Mouse (Mus musculus) limb, embryonic 15.5 days (tissue): ENCODE measurements around the gene Tpi1. TPM values are rescaled to one million over a fixed set of nuclear protein-coding genes. Genes with fewer than 3 reads are reported as not detected.
A peak's percentile ranks its signal among the peaks of the same experiment; 100 is the strongest.
"Not testable (repeated sequence)": the region's sequence is repeated elsewhere in the genome, so short reads cannot be mapped to it uniquely, and the experiment has no call there.

Experiments
- ATAC-seq: fragments of 200-750 bp; cut with Nextera tagmentation; 2 replicates; pipeline ENCODE4 v1.8.0; 2017; ENCODE audit warnings: low read depth, moderate TSS enrichment; ENCODE audit not compliant: insufficient number of reproducible peaks, low FRiP score, low TSS enrichment
- H3K27ac ChIP-seq: fragments of 300-500 bp; sonication (generic); 2 replicates; pipeline ENCODE4 v1.5.1; 2015; ENCODE audit warnings: moderate library complexity, mild to moderate bottlenecking, inconsistent platforms
- H3K27me3 ChIP-seq: fragments of 300-500 bp; sonication (generic); 2 replicates; pipeline ENCODE4 v1.6.1; 2015; ENCODE audit warnings: inconsistent platforms
- H3K36me3 ChIP-seq: fragments of 300-500 bp; sonication (generic); 2 replicates; pipeline ENCODE4 v1.6.1; 2015; ENCODE audit warnings: inconsistent platforms
- H3K4me1 ChIP-seq: fragments of 300-500 bp; sonication (generic); 2 replicates; pipeline ENCODE4 v1.6.1; 2015; ENCODE audit warnings: inconsistent platforms
- H3K4me2 ChIP-seq: fragments of 300-500 bp; sonication (generic); 2 replicates; pipeline ENCODE4 v1.6.1; 2015; ENCODE audit warnings: mild to moderate bottlenecking, inconsistent platforms
- H3K4me3 ChIP-seq: fragments of 300-500 bp; sonication (generic); 2 replicates; pipeline ENCODE4 v1.5.1; 2015; ENCODE audit warnings: mild to moderate bottlenecking, inconsistent platforms
- H3K9ac ChIP-seq: fragments of 300-500 bp; sonication (generic); 2 replicates; pipeline ENCODE4 v1.6.1; 2015; ENCODE audit warnings: inconsistent platforms
- H3K9me3 ChIP-seq: fragments of 300-500 bp; sonication (generic); 2 replicates; pipeline ENCODE4 v1.6.1; 2016; ENCODE audit warnings: inconsistent platforms
- WGBS: fragments of 180-500 bp; shearing (Covaris S2); methylation state at CpG from one replicate; pipeline ENCODE4 v1.1.7; 2015; 5-methylcytosine and 5-hydroxymethylcytosine counted together
- polyA plus RNA-seq: library from polyadenylated mRNA; unstranded; fragments of >200 nt; fragmentation: Nextera tagmentation; extraction: Ambion mirVana; gene quantifications from 2 replicates; pipeline ENCODE4 v1.2.1, GENCODE M21; 2015

Gene Tpi1
- polyA plus RNA-seq, 1 experiment from 2014 or later, result 940 TPM

- WGBS, result 69% methylated on average over 7 of the region's 7 CpGs
- peaks cover 41% of the 10 kb centered on the region for H3K4me1 ChIP-seq
- ATAC-seq, result no peak
- H3K4me2 ChIP-seq, result peak overlapping the region; percentile 70
- peaks cover 15% of the 10 kb centered on the region for H3K36me3 ChIP-seq
- H3K9ac ChIP-seq, result no peak overlapping the region
- peak overlapping the region; percentile 51 for H3K4me3 ChIP-seq
- no peaks in the 10 kb centered on the region for H3K9me3 ChIP-seq
- H3K27ac ChIP-seq, result peak overlapping the region; percentile 94
- H3K27me3 ChIP-seq, result no peaks in the 10 kb centered on the region
Measured at GRCm38 (mm10) chr6:124806446-124807140, 7.5 kb downstream of the Tpi1 start.

DNA sequence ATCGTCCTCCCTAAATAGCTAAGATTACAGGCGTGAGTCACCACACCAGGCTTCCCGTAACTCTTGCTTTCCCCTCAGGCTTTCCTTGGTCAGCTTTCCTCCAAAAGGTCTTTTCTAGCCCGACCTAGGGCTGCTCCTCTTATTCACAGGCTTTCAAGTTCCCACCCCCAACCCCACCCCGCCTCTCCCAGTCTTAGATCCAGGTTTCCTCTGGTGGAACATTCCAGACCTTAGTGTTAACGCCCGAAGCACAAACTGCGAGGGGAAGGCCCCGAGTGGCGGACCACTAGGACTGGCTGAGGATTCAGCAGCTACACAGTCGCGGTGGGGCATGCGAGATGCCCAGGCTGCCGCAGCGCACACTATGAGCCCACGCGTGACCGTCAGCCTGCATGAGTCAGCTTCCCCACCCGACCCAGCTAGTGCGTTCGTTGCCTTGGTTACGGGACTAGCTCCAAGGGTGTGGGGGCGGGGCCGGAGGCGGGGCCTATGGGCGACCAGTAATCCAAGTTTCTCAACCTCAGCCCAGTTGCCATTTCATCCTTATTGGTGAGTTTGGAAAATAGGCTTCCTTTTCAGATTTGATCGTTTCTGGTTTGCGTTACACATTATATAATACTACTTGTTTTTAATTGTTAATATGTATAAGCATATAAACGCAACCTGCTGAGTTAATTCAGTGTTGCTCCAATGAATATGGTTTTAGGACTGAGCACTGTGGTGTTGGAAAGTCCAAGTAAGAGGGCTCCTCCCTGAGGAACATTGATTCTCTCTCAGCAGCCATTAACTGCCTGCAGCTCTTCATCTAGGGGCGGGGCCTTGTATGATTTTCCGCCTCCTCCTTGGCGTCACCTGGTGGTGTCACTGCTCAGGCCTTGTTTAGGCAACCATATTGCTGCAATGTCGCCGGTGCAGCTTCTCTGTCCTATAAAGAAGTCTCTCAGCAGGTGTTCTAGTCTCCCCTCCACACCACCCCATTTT lies 8.5 kb downstream of the Tpi1 start:
- peak; percentile 81 for ATAC-seq
- peak overlapping the region; percentile 51 for H3K4me3 ChIP-seq
- H3K36me3 ChIP-seq, result peaks cover 7% of the 10 kb centered on the region
- H3K27ac ChIP-seq, result peak overlapping the region; percentile 94
- 0 out of 2 replicates have a peak overlapping the region, but pooled peaks have one; percentile 35 for H3K9ac ChIP-seq
- H3K9me3 ChIP-seq, result no peaks in the 10 kb centered on the region
- H3K4me1 ChIP-seq, result peaks cover 37% of the 10 kb centered on the region
- H3K27me3 ChIP-seq, result no peaks in the 10 kb centered on the region
- H3K4me2 ChIP-seq, result peak overlapping the region; percentile 70
- WGBS, result 2% methylated on average over 34 of the region's 34 CpGs

GRCm38 (mm10) chr6:124804341-124804740 lies 9.8 kb downstream of the Tpi1 start:
- WGBS, result 77% methylated on average over 3 of the region's 3 CpGs
- H3K27ac ChIP-seq, result no peak overlapping the region

DNA sequence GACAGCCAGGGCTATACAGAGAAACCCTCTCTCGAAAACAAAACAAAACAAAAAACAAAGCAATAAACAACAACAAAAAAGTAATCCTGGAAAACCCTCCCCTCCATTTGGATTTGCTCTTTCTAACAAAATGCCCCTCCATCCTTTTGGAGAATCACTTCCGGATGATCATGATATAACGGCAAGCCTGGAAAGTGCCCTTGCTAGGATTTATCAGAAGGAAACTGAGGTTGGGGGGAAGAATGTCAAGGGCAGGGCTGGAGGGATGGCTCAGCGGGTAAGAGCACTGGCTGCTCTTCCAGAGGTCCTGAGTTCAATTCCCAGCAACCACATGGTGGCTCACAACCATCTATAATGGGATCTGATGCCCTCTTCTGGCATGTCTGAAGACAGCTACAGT lies 10.4 kb downstream of the Tpi1 start:
- ATAC-seq, result not testable (repeated sequence)
- WGBS, result 93% methylated on average over 4 of the region's 4 CpGs

More at GRCm38 (mm10) chr6:124804341-124804740, 9.8 kb downstream of the Tpi1 start:
- ATAC-seq, result no peak
- Histone ChIP-seq H3K9ac (no peak overlapping the region), H3K4me2 (no peak overlapping the region), H3K4me3 (no peak overlapping the region), H3K27me3 (no peaks in the 10 kb centered on the region), H3K9me3 (no peaks in the 10 kb centered on the region), H3K4me1 (peaks cover 27% of the 10 kb centered on the region), H3K36me3 (no peaks in the 10 kb centered on the region)

GRCm38 (mm10) chr6:124803061-124803460 lies 11.0 kb downstream of the Tpi1 start:
- Histone ChIP-seq H3K9me3 (no peaks in the 10 kb centered on the region), H3K27ac (no peak overlapping the region), H3K4me2 (no peak overlapping the region), H3K4me3 (no peak overlapping the region), H3K36me3 (no peaks in the 10 kb centered on the region), H3K27me3 (no peaks in the 10 kb centered on the region), H3K4me1 (peaks cover 18% of the 10 kb centered on the region), H3K9ac (no peak overlapping the region)
- 75% methylated on average over 3 of the region's 3 CpGs for WGBS
- ATAC-seq, result no peak

More for the DNA sequence above, 10.4 kb downstream of the Tpi1 start:
- not testable (repeated sequence) for H3K4me2 ChIP-seq, H3K27me3 ChIP-seq, H3K9ac ChIP-seq, H3K27ac ChIP-seq, H3K9me3 ChIP-seq, H3K36me3 ChIP-seq, H3K4me3 ChIP-seq
- peaks cover 21% of the 10 kb centered on the region for H3K4me1 ChIP-seq

- H3K4me2 ChIP-seq, H3K4me3 ChIP-seq, H3K9ac ChIP-seq: not testable (repeated sequence)
Measured at GRCm38 (mm10) chr6:124802400-124802799, 11.7 kb downstream of the Tpi1 start.

DNA sequence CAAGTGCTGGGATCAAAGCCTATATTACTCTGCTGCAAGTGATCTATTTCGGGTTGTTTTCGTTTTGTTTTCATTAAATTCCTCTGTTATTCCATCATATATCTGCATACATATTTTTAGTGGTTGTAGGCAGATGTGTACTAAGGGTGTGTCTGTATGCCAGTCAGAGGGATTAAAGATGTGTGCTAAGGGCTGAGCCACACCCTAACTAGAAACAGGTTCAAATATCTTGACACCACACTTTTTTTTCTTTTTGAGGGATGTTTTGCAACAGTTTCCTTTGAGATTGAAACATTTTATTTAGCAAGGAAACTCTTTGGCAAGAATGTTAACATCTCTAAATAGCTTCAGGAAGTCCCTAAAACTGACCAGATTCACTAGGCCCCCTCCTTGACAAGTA lies 17.9 kb downstream of the Tpi1 start:
- Histone ChIP-seq H3K9me3 (no peaks in the 10 kb centered on the region), H3K27ac (no peak overlapping the region), H3K9ac (no peak overlapping the region), H3K4me3 (no peak overlapping the region), H3K4me2 (no peak overlapping the region), H3K27me3 (no peaks in the 10 kb centered on the region), H3K4me1 (no peaks in the 10 kb centered on the region), H3K36me3 (no peaks in the 10 kb centered on the region)
- no peak for ATAC-seq
- WGBS, result 71% methylated on average over 2 of the region's 2 CpGs

More at GRCm38 (mm10) chr6:124802400-124802799, 11.7 kb downstream of the Tpi1 start:
- H3K27ac ChIP-seq, H3K9me3 ChIP-seq, H3K27me3 ChIP-seq, H3K36me3 ChIP-seq, ATAC-seq: not testable (repeated sequence)
- peaks cover 17% of the 10 kb centered on the region for H3K4me1 ChIP-seq
- WGBS, result 18% methylated on average over 6 of the region's 9 CpGs

GRCm38 (mm10) chr6:124795781-124796180 lies 18.3 kb downstream of the Tpi1 start:
- H3K9me3 ChIP-seq, result no peaks in the 10 kb centered on the region
- H3K9ac ChIP-seq, result no peak overlapping the region
- H3K4me3 ChIP-seq, result no peak overlapping the region
- no peaks in the 10 kb centered on the region for H3K36me3 ChIP-seq
- no peaks in the 10 kb centered on the region for H3K4me1 ChIP-seq
- 67% methylated on average over 4 of the region's 4 CpGs for WGBS
- no peak overlapping the region for H3K27ac ChIP-seq
- no peak overlapping the region for H3K4me2 ChIP-seq
- H3K27me3 ChIP-seq, result no peaks in the 10 kb centered on the region
- no peak for ATAC-seq

GRCm38 (mm10) chr6:124791911-124792310 lies 22.2 kb downstream of the Tpi1 start:
- Histone ChIP-seq H3K27ac (no peak overlapping the region), H3K36me3 (no peaks in the 10 kb centered on the region), H3K9ac (no peak overlapping the region), H3K27me3 (no peaks in the 10 kb centered on the region), H3K4me3 (no peak overlapping the region), H3K4me1 (no peaks in the 10 kb centered on the region), H3K9me3 (no peaks in the 10 kb centered on the region), H3K4me2 (no peak overlapping the region)
- 90% methylated on average over 3 of the region's 3 CpGs for WGBS
- no peak for ATAC-seq

GRCm38 (mm10) chr6:124790121-124790520 lies 24.0 kb downstream of the Tpi1 start:
- H3K4me3 ChIP-seq, result no peak overlapping the region
- H3K4me2 ChIP-seq, result no peak overlapping the region
- WGBS, result 51% methylated on average over 4 of the region's 4 CpGs
- H3K9ac ChIP-seq, result no peak overlapping the region
- ATAC-seq, result no peak
- H3K9me3 ChIP-seq, result no peaks in the 10 kb centered on the region
- H3K27me3 ChIP-seq, result no peaks in the 10 kb centered on the region
- H3K27ac ChIP-seq, result no peak overlapping the region
- H3K36me3 ChIP-seq, result no peaks in the 10 kb centered on the region
- H3K4me1 ChIP-seq, result no peaks in the 10 kb centered on the region

- Histone ChIP-seq H3K4me2 (no peak overlapping the region), H3K4me3 (no peak overlapping the region), H3K27me3 (no peaks in the 10 kb centered on the region), H3K27ac (no peak overlapping the region), H3K4me1 (no peaks in the 10 kb centered on the region), H3K36me3 (no peaks in the 10 kb centered on the region), H3K9me3 (no peaks in the 10 kb centered on the region), H3K9ac (no peak overlapping the region)
- no peak for ATAC-seq
- 90% methylated on average over 4 of the region's 4 CpGs for WGBS
Measured at GRCm38 (mm10) chr6:124789519-124789918, 24.6 kb downstream of the Tpi1 start.

- WGBS, result 76% methylated on average over 10 of the region's 10 CpGs
- H3K4me3 ChIP-seq, result no peak overlapping the region
- H3K27ac ChIP-seq, result no peak overlapping the region
- H3K4me1 ChIP-seq, result 0 out of 2 replicates have a peak, but pooled peaks cover under 1% of the 10 kb centered on the region
- no peaks in the 10 kb centered on the region for H3K9me3 ChIP-seq
- no peaks in the 10 kb centered on the region for H3K27me3 ChIP-seq
- H3K36me3 ChIP-seq, result no peaks in the 10 kb centered on the region
- H3K9ac ChIP-seq, result no peak overlapping the region
- no peak for ATAC-seq
- no peak overlapping the region for H3K4me2 ChIP-seq
Measured at GRCm38 (mm10) chr6:124787722-124788121, 26.4 kb downstream of the Tpi1 start.
